Mouse (Mus musculus): ENCODE measurements around the gene Glt1d1.

DNA sequence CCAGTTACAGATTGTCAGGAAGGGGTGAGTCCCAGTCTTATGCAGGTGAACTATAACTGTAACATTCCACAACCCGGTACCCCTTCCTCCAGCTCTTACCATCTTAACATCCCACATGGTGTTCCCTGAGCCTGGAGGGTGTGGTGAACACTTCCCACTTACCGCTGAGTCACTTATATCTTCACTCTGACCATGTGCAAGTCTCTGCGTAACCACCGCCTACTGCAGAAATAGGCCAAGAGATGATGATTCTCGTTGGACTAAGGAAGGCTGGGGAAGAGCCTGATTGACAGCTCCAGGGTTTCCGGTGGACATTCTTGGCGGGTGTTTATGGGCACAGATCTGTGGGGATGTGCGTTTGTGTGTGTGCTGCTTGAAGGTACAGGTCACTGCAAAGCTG, 73.9 kb downstream of the Glt1d1 start:
- TF ChIP-seq CTCF (IDR thresholded peaks at IDR 0.05; ENCODE audit: low read depth, low read length): no peak
- TF ChIP-seq POLR2A (IDR thresholded peaks at IDR 0.05; ENCODE audit: extremely low read depth, insufficient read depth, low read length): no peak

Data from liver, adult 2 months (tissue).